Mouse (Mus musculus) ES-Bruce4 (cell line): ENCODE measurements around the gene Cntrl.

Experiments
- CTCF ChIP-seq: IDR thresholded peaks from one replicate; pipeline ENCODE4 v1.8.1; 2011; ENCODE audit warnings: low read depth, low read length
- POLR2A ChIP-seq: IDR thresholded peaks from one replicate; pipeline ENCODE4 v1.8.1; 2011; ENCODE audit warnings: low read length; ENCODE audit not compliant: insufficient read depth

DNA sequence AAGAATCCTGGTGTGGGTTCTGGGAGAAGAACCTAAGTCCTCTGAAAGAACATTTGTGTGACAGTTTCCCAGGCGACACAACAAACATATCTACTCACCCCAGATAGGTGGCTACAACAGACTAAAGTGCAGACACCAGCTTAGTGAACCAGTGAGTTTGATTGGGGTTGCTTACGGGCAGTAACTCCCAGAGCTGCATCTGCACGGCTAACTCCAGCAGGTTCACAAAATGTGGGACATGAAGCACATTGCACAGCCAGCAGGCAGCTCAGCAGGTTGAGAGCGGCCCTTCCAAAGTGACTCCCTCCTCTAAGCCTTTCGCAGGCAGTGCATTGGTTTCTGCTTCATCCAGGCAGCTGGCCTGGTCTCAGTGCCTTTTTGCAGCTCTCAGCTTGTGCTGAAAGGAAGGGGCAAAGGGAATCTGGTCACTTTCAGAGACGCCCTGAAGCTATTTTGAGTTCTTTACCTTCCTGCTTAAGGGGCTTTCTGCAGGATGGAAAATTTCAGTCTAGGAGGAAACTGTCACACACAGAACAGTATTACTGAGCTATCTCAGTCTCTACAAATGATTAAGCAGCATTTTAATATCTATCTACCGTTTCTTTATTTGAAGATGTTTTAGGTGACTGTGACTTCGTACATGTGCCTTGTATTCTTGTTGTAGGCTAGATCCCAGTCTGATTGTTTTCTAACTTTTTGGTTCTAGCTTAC lies 44.7 kb downstream of the Cntrl start:
- TF ChIP-seq CTCF (no peak), POLR2A (no peak)
